Mouse (Mus musculus) embryonic facial prominence, embryonic 11.5 days (tissue): ENCODE data around the gene Ints4. TPM values are rescaled to one million over a fixed set of nuclear protein-coding genes. Genes with fewer than 3 reads are reported as not detected.
A peak's percentile ranks its signal among the peaks of the same experiment; 100 is the strongest.

ENCODE experiments used
- ATAC-seq: fragments of 200-750 bp; cut with Nextera tagmentation; replicated peaks from 2 replicates; pipeline ENCODE4 v1.8.0; 2017; ENCODE audit warnings: low read depth; ENCODE audit not compliant: insufficient number of reproducible peaks, low FRiP score, low TSS enrichment
- DNase-seq: peaks from one replicate; pipeline ENCODE4 v3.0.0-alpha.2; 2015; ENCODE audit warnings: low spot score
- H3K27ac ChIP-seq: fragments of 300-500 bp; sonication (generic); replicated peaks from 2 replicates; pipeline ENCODE4 v1.5.1; 2014; ENCODE audit warnings: mild to moderate bottlenecking, low read depth, low read length, control low read depth
- H3K27me3 ChIP-seq: fragments of 300-500 bp; sonication (generic); 2 replicates; pipeline ENCODE4 v1.6.1; 2014; ENCODE audit warnings: mild to moderate bottlenecking, low read length, moderate library complexity, mixed read lengths; ENCODE audit not compliant: control insufficient read depth, insufficient read depth
- H3K36me3 ChIP-seq: fragments of 300-500 bp; sonication (generic); replicated peaks from 2 replicates; pipeline ENCODE4 v1.6.1; 2014; ENCODE audit warnings: low read depth, mild to moderate bottlenecking, low read length, moderate library complexity, mixed read lengths; ENCODE audit not compliant: control insufficient read depth, insufficient read depth
- H3K4me1 ChIP-seq: fragments of 300-500 bp; sonication (generic); 2 replicates; pipeline ENCODE4 v1.6.1; 2014; ENCODE audit warnings: low read length, mixed read lengths; ENCODE audit not compliant: control insufficient read depth, insufficient read depth
- H3K4me2 ChIP-seq: fragments of 300-500 bp; sonication (generic); 2 replicates; pipeline ENCODE4 v1.6.1; 2014; ENCODE audit warnings: low read depth, mild to moderate bottlenecking, control low read depth, low read length, moderate library complexity
- H3K4me3 ChIP-seq: fragments of 300-500 bp; sonication (generic); 2 replicates; pipeline ENCODE4 v1.5.1; 2014; ENCODE audit warnings: low read depth, low read length, control low read depth
- H3K9ac ChIP-seq: fragments of 300-500 bp; sonication (generic); replicated peaks from 2 replicates; pipeline ENCODE4 v1.6.1; 2014; ENCODE audit warnings: mild to moderate bottlenecking, control low read depth, low read length
- H3K9me3 ChIP-seq: fragments of 300-500 bp; sonication (generic); replicated peaks from 2 replicates; pipeline ENCODE4 v1.6.1; 2016; ENCODE audit warnings: mild to moderate bottlenecking, low read length, inconsistent platforms, mixed read lengths; ENCODE audit not compliant: control insufficient read depth
- WGBS: fragments of 180-500 bp; shearing (Covaris S2); extraction: QIAGEN DNeasy Blood & Tissue Kit; methylation state at CpG from one replicate; pipeline ENCODE4 v1.1.7; 2014; 5-methylcytosine and 5-hydroxymethylcytosine counted together
- polyA plus RNA-seq: library from polyadenylated mRNA; unstranded; fragments of >200 nt; fragmentation: Nextera tagmentation; extraction: Ambion mirVana; gene quantifications from 2 replicates; pipeline ENCODE4 v1.2.1, GENCODE M21; 2014

Gene Ints4
- polyA plus RNA-seq, 1 experiment from 2014 or later, result 70.1 TPM

DNA sequence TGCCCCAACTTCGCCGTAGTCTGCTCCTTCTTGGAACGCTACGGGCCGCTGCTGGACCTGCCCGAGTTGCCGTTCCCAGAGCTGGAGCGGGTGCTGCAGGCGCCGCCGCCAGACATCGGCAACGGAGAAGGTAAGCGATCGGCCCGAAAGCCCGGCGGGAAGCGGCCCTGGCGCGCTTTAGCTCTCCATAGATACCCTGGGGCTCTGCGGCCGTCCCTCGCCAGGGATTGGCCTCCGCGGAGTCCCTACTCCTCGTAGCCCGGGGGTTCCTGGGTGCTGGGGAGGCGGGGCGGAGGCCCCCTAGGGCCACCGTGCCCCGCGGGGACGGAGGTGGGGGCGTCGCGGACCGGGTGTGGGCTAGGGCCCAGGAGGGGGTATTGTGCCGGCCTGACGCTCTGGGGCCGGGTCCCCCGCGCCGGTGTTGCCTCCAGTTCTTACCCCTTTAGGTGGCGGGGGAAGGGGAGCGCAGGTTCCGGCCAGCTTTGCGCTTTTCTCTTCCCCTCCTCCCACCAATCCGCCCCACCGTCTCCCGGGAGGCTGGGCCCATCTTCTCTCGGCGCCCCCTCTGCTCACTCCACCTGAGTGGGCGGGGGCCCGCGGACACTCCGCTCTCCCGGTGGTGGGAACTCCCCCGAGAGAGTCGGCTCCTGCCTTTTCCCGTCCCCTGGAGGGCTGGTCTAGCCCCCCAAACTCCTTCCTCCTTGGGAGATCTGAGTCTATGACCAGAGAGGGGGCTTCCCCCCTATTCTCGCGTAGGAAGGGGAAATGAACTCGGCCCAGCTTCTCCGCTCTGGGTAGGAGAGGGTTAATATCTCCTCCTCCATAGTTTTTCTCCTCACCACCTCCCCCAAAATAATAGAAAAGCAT, 99.5 kb downstream of the Ints4 start:
- Histone ChIP-seq H3K27me3 (no peaks in the 10 kb centered on the region), H3K36me3 (no peaks in the 10 kb centered on the region), H3K9ac (peak overlapping the region; percentile 99), H3K4me2 (peak overlapping the region; percentile 58), H3K4me3 (peak overlapping the region; percentile 100), H3K9me3 (no peaks in the 10 kb centered on the region), H3K4me1 (no peaks in the 10 kb centered on the region), H3K27ac (peak overlapping the region; percentile 98)
- peak; percentile 46 for ATAC-seq
- DNase-seq, result peak; percentile 64
- 0% methylated on average over 52 of the region's 65 CpGs for WGBS

DNA sequence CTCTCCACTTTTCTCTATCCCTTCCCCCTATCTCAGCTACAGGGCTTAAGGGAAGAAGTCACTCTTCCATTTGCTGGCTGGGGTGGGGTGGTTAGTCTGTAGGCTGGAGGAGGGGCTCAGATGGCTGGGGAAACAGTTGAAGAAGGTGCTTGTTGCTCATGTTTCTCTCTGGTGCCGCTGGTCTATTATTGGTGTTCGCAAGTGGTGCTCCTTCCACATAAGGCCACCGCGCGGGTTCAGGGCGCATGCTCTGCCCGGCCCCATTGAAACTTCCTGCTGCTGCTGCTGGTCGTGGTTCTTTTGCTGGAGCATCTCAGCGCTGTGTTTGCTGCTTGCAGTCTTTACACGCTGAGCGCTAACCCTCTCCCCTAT, 100.1 kb downstream of the Ints4 start:
- ATAC-seq (peak; percentile 49), DNase-seq (peak; percentile 89)
- Histone ChIP-seq H3K27me3 (no peaks in the 10 kb centered on the region), H3K9me3 (no peaks in the 10 kb centered on the region), H3K27ac (peak overlapping the region; percentile 98), H3K4me3 (peak overlapping the region; percentile 100), H3K9ac (peak overlapping the region; percentile 99), H3K36me3 (no peaks in the 10 kb centered on the region), H3K4me2 (peak overlapping the region; percentile 58), H3K4me1 (no peaks in the 10 kb centered on the region)
- 0% methylated on average over 11 of the region's 11 CpGs for WGBS

- Histone ChIP-seq H3K27me3 (no peaks in the 10 kb centered on the region), H3K4me2 (no peak overlapping the region), H3K9ac (no peak overlapping the region), H3K9me3 (no peaks in the 10 kb centered on the region), H3K4me1 (no peaks in the 10 kb centered on the region), H3K36me3 (no peaks in the 10 kb centered on the region; the same call in 1 of the 2 replicates), H3K4me3 (no peak overlapping the region), H3K27ac (no peak overlapping the region)
- WGBS, result 86% methylated on average over 5 of the region's 5 CpGs
- ATAC-seq (no peak), DNase-seq (no peak)
These were observed 107.8 kb downstream of the Ints4 start for GRCm38 (mm10) chr7:97588506-97588905.

DNA sequence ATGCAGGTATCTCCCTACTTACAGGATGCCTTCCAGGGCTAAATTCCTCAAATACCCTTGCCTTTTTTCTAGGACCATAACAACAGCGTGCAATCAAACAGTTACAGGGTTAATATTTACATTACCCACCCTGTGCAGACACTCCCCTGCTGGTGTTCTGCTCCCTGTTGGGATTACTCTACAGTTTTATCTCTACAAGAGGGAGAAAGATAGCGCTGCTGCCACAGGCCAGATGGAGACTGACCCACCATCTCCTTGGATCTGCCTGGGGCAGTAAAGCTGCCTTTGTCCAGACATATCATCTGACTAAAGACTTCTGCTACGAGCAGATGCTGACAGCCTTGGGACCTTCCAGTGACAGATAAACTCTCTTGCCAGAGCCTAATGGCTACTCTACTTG, 109.7 kb downstream of the Ints4 start:
- no peak overlapping the region for H3K4me3 ChIP-seq
- no peak overlapping the region for H3K9ac ChIP-seq
- no peaks in the 10 kb centered on the region for H3K27me3 ChIP-seq
- no peak overlapping the region for H3K27ac ChIP-seq
- ATAC-seq (no peak), DNase-seq (no peak)
- no peaks in the 10 kb centered on the region for H3K4me1 ChIP-seq
- no peaks in the 10 kb centered on the region for H3K9me3 ChIP-seq
- H3K36me3 ChIP-seq, result no peaks in the 10 kb centered on the region; the same call in 1 of the 2 replicates
- no peak overlapping the region for H3K4me2 ChIP-seq
- WGBS, result 41% methylated on average over 3 of the region's 3 CpGs

Other genes with a start within 250 kb of the Ints4 start
- 1.2 and 3.0 TPM in 2 replicates for gene Usp35, start 148.9 kb upstream of the Ints4 start, polyA plus RNA-seq
- gene Kctd21, start 148.6 kb upstream of the Ints4 start, polyA plus RNA-seq, result 5.0 TPM in 2 replicates
- gene Alg8, start 109.3 kb upstream of the Ints4 start, polyA plus RNA-seq, result 39.7 and 41.8 TPM in 2 replicates
- 352 and 383 TPM in 2 replicates for gene Ndufc2, start 81.0 kb upstream of the Ints4 start, polyA plus RNA-seq
- gene Thrsp, start 63.2 kb upstream of the Ints4 start, polyA plus RNA-seq, result not detected in 2 replicates
- gene Kctd14, start 29.6 kb upstream of the Ints4 start, polyA plus RNA-seq, result 0.55 and 1.1 TPM in 2 replicates
- gene Aamdc, start 98.5 kb downstream of the Ints4 start, polyA plus RNA-seq, result 37.2 and 43.5 TPM in 2 replicates
- 26.0 and 26.8 TPM in 2 replicates for gene Rsf1, start 98.9 kb downstream of the Ints4 start, polyA plus RNA-seq
- gene Clns1a, start 215.7 kb downstream of the Ints4 start, polyA plus RNA-seq, result 293 and 295 TPM in 2 replicates